In the genomic region with DNA sequence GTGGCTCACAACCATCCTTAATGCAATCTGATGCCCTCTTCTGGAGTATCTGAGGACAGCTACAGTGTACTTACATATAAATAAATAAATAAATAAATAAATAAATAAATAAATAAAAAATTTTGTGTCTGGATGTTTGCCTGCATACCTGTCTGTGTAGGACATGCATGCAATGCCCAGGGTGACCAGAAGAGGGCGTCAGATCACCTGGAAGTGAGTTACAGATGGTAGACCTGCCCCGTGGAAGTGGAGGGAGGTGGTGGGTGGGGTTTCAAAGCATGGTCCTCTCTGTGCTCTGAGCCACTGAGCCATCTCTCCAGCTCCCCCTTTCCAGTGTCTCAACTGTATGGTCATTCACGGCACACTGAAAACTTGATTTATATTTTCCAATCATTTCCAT, we compare ENCODE assay signal across 9 mouse cellular contexts. TPM values are rescaled to one million over a fixed set of nuclear protein-coding genes. Genes with fewer than 3 reads are reported as not detected.
DNase-seq lines count a peak whose midpoint lies in the region; ATAC-seq and TF ChIP-seq lines count a peak whose summit lies in the region.
"Had no signal": no experiment of that assay in that cellular context is flagged by ENCODE, and none has a peak within 500 bp of the region (broad histone marks: within the 10 kb centered on the region; RNA-seq: fewer than 3 reads in every experiment).

No protein-coding gene starts in this region.

- peak; percentile 57 to 61 for DNase-seq in cerebellum, adult 18-20 months
- DNase-seq in cerebellum, adult 11 months: no peak
- DNase-seq in midbrain, postnatal 0 days (ENCODE audit: low spot score): no peak
- no peak for DNase-seq in midbrain, embryonic 11.5 days (ENCODE audit: low spot score, missing footprints)
- peak; percentile 67 to 87 for DNase-seq in cerebellum, postnatal 14 days
- DNase-seq in kidney, postnatal 10 days: peak; percentile 75
- peak; percentile 83 for DNase-seq in naive thymus-derived CD4-positive, alpha-beta T cell, adult 2 months (ENCODE audit: low read depth)
- DNase-seq in thymus, postnatal 0 days (ENCODE audit: low spot score): peak; percentile 73

- H3K4me3 ChIP-seq in midbrain, postnatal 0 days (ENCODE audit: low read depth, low read length): no peak overlapping the region
- H3K4me3 ChIP-seq in midbrain, embryonic 11.5 days (ENCODE audit: low read depth, low read length): no peak overlapping the region
- H3K4me3 ChIP-seq: midbrain, embryonic 12.5 days had no signal

- no peak for ATAC-seq in midbrain, postnatal 0 days (ENCODE audit: low FRiP score)
- no peak for ATAC-seq in midbrain, embryonic 11.5 days (ENCODE audit: low FRiP score)

- no peaks in the 10 kb centered on the region; the same call in 1 of the 2 replicates for H3K4me1 ChIP-seq in midbrain, postnatal 0 days (ENCODE audit: insufficient read depth, low read length)
- no peaks in the 10 kb centered on the region for H3K4me1 ChIP-seq in midbrain, embryonic 11.5 days (ENCODE audit: control insufficient read depth, insufficient read depth, low read length)
- H3K4me1 ChIP-seq: midbrain, embryonic 12.5 days had no signal

- H3K36me3 ChIP-seq in midbrain, postnatal 0 days (ENCODE audit: insufficient read depth, low read length): peaks cover 28% of the 10 kb centered on the region
- peaks cover 3% of the 10 kb centered on the region for H3K36me3 ChIP-seq in midbrain, embryonic 11.5 days (ENCODE audit: control insufficient read depth, insufficient read depth, low read length)

- peak; percentile 68 for TF ChIP-seq CTCF in midbrain, postnatal 0 days (IDR thresholded peaks at IDR 0.05)

- no peak overlapping the region for H3K27ac ChIP-seq in midbrain, postnatal 0 days (ENCODE audit: low read depth, low read length)
- H3K27ac ChIP-seq in midbrain, embryonic 11.5 days (ENCODE audit: low read depth, low read length): no peak overlapping the region
- H3K27ac ChIP-seq: midbrain, embryonic 12.5 days had no signal

- 46% methylated on average over 3 of the region's 3 CpGs for WGBS in midbrain, postnatal 0 days
- whole genome bisulfite sequencing in midbrain, embryonic 11.5 days: 49% methylated on average over 3 of the region's 3 CpGs

- no peak overlapping the region for H3K4me2 ChIP-seq in midbrain, postnatal 0 days (ENCODE audit: low read depth, low read length, poor library complexity, severe bottlenecking)
- H3K4me2 ChIP-seq in midbrain, embryonic 11.5 days: no peak overlapping the region
- H3K4me2 ChIP-seq: midbrain, embryonic 12.5 days had no signal

- H3K9ac ChIP-seq in midbrain, postnatal 0 days (replicated peaks; ENCODE audit: low read length, poor library complexity, severe bottlenecking): no peak overlapping the region
- no peak overlapping the region for H3K9ac ChIP-seq in midbrain, embryonic 11.5 days (ENCODE audit: low read length)
- H3K9ac ChIP-seq: midbrain, embryonic 12.5 days had no signal

- no peaks in the 10 kb centered on the region for H3K9me3 ChIP-seq in midbrain, postnatal 0 days (ENCODE audit: low read length)
- H3K9me3 ChIP-seq in midbrain, embryonic 11.5 days (ENCODE audit: control insufficient read depth, low read length): no peaks in the 10 kb centered on the region
- H3K9me3 ChIP-seq: midbrain, embryonic 12.5 days had no signal

- H3K27me3 ChIP-seq in midbrain, postnatal 0 days (ENCODE audit: insufficient read depth, low read length): no peaks in the 10 kb centered on the region
- H3K27me3 ChIP-seq in midbrain, embryonic 11.5 days (ENCODE audit: control insufficient read depth, insufficient read depth, low read length): no peaks in the 10 kb centered on the region
- H3K27me3 ChIP-seq: midbrain, embryonic 12.5 days had no signal

RNA-seq across cellular contexts. Expression of gene Cars2, which starts 6.2 kb away (rescaled TPM):
- 35.5 and 39.3 TPM in 2 replicates for total RNA-seq in midbrain, postnatal 0 days (2014; rRNA removed)
- polyA plus RNA-seq in midbrain, postnatal 0 days (2015; fragmentation: Nextera tagmentation; extraction: Ambion mirVana): 19.5 and 20.1 TPM in 2 replicates
- 17.8 and 20.3 TPM in 2 replicates for polyA plus RNA-seq in midbrain, embryonic 11.5 days (2014; fragmentation: Nextera tagmentation; extraction: Ambion mirVana)
- polyA plus RNA-seq in thymus, postnatal 0 days (2015; fragmentation: Nextera tagmentation; extraction: Ambion mirVana): 27.9 and 29.3 TPM in 2 replicates

RNA-seq across cellular contexts. Expression of gene Ing1, which starts 11.0 kb away (rescaled TPM):
- 17.8 and 20.7 TPM in 2 replicates for total RNA-seq in midbrain, postnatal 0 days (2014; rRNA removed)
- 36.2 and 39.0 TPM in 2 replicates for polyA plus RNA-seq in midbrain, postnatal 0 days (2015; fragmentation: Nextera tagmentation; extraction: Ambion mirVana)
- polyA plus RNA-seq in midbrain, embryonic 11.5 days (2014; fragmentation: Nextera tagmentation; extraction: Ambion mirVana): 46.9 and 48.1 TPM in 2 replicates
- 85.3 and 87.0 TPM in 2 replicates for polyA plus RNA-seq in thymus, postnatal 0 days (2015; fragmentation: Nextera tagmentation; extraction: Ambion mirVana)

RNA-seq across cellular contexts. Expression of gene Naxd, which starts 47.1 kb away (rescaled TPM):
- 88.6 and 89.7 TPM in 2 replicates for total RNA-seq in midbrain, postnatal 0 days (2014; rRNA removed)
- 106 and 118 TPM in 2 replicates for polyA plus RNA-seq in midbrain, postnatal 0 days (2015; fragmentation: Nextera tagmentation; extraction: Ambion mirVana)
- 94.2 and 94.8 TPM in 2 replicates for polyA plus RNA-seq in midbrain, embryonic 11.5 days (2014; fragmentation: Nextera tagmentation; extraction: Ambion mirVana)
- polyA plus RNA-seq in thymus, postnatal 0 days (2015; fragmentation: Nextera tagmentation; extraction: Ambion mirVana): 143 and 161 TPM in 2 replicates

Comparison
In these comparisons a context has a peak if more than half of its experiments do, and no peak if none do; other contexts are left out.
1. DNase-seq: peak in cerebellum, adult 18-20 months (2 of 2), cerebellum, postnatal 14 days (2 of 2), kidney, postnatal 10 days (single experiment), naive thymus-derived CD4-positive, alpha-beta T cell, adult 2 months (single experiment) and thymus, postnatal 0 days (single experiment); none in cerebellum, adult 11 months (single experiment), midbrain, postnatal 0 days (single experiment) and midbrain, embryonic 11.5 days (single experiment).